ENCODE assay signal across 8 mouse cellular contexts in the genomic region with DNA sequence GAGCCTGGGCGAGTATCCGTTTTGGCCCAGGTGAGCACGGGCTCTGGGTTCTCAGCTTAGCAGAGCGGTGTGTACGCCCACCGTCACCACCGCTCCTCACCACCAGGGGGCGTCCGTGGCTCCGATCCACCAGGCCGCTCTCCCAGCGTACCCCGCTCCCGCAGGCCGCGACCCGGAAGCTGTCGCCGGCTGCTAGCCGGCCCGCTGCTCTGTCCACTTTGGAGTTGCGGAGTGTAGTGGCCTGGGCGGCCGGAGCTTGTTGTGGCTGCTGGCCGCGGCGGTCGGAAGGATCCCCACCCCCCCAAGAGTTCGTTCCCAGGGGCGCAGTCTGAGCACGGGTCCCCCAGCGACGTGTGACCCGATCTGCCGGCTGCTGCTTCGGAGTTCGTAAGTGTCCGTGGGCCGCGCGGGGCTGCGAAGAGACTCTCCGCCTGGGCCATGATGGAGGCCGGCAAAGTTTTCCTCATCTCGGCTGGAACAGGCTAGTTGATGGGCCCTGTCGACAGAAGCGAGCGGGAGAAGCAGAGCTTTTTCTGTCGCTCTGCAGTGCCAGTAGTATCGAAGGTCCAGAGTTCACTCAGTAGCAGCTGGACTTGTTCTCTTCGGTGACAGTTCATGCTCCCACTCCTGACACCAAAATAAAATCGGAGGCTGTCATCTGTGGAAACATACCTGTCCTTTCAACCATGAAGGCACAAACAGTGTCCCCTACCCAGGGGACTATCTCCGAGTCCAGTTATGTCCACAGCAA. TPM values are rescaled to one million over a fixed set of nuclear protein-coding genes. Genes with fewer than 3 reads are reported as not detected.
DNase-seq lines count a peak whose midpoint lies in the region; ATAC-seq and TF ChIP-seq lines count a peak whose summit lies in the region.

Gene Snx19 (plus strand): TSS at position 227 of the 751 bp plus-strand sequence.

- H3K9ac ChIP-seq in forebrain, embryonic 13.5 days = peak within 1 kb of the TSS; percentile 85
- H3K9ac ChIP-seq in liver, postnatal 0 days (replicated peaks) = peak within 1 kb of the TSS; percentile 83
- H3K9ac ChIP-seq in neural tube, embryonic 14.5 days (replicated peaks; ENCODE audit: low read depth, low read length) = peak within 1 kb of the TSS; percentile 80

- peak within 1 kb of the TSS; percentile 89 for H3K4me3 ChIP-seq in E14TG2a.4 (replicated peaks; ENCODE audit: low read length)
- peak within 1 kb of the TSS; percentile 73 for H3K4me3 ChIP-seq in forebrain, embryonic 13.5 days
- peak within 1 kb of the TSS; percentile 75 for H3K4me3 ChIP-seq in liver, postnatal 0 days (ENCODE audit: low read depth, low read length)
- peak within 1 kb of the TSS; percentile 78 for H3K4me3 ChIP-seq in neural tube, embryonic 14.5 days (ENCODE audit: low read depth, low read length)

- peak; percentile 50 for TF ChIP-seq CTCF in E14TG2a.4 (conservative IDR thresholded peaks at IDR 0.05; ENCODE audit: low read length)
- peak; percentile 98 for TF ChIP-seq CTCF in liver, postnatal 0 days (IDR thresholded peaks at IDR 0.05; ENCODE audit: low read depth)

- DNase-seq in c-Kit-positive CD71-positive TER-119-positive erythroid progenitor cells, embryonic 14.5 days (ENCODE audit: low spot score) = peak; percentile 81
- DNase-seq in heart, postnatal 10 days = peak; percentile 94 to 97
- DNase-seq in large intestine, adult 2 months (ENCODE audit: low read depth, low spot score) = peak; percentile 42
- peak; percentile 94 for DNase-seq in liver, postnatal 0 days
- DNase-seq in testis, postnatal 10 days (ENCODE audit: low spot score) = peak; percentile 98

- WGBS in forebrain, embryonic 13.5 days = 3% methylated on average over 53 of the region's 53 CpGs
- WGBS in large intestine, adult 2 months = 2% methylated on average over 53 of the region's 53 CpGs
- 2% methylated on average over 52 of the region's 53 CpGs for WGBS in liver, postnatal 0 days (ENCODE audit: insufficient replicate concordance)
- 2% methylated on average over 53 of the region's 53 CpGs for WGBS in neural tube, embryonic 14.5 days

- H3K27me3 ChIP-seq in E14TG2a.4 (ENCODE audit: insufficient read depth, low read length) = peaks cover 14% of the 10 kb centered on the region
- H3K27me3 ChIP-seq in forebrain, embryonic 13.5 days = no peaks in the 10 kb centered on the region
- no peaks in the 10 kb centered on the region for H3K27me3 ChIP-seq in liver, postnatal 0 days (ENCODE audit: insufficient read depth, low read length)
- H3K27me3 ChIP-seq in neural tube, embryonic 14.5 days (ENCODE audit: control insufficient read depth, insufficient read depth, low read length) = no peaks in the 10 kb centered on the region

- ATAC-seq in forebrain, embryonic 13.5 days = peak; percentile 97
- peak; percentile 98 for ATAC-seq in liver, postnatal 0 days
- ATAC-seq in neural tube, embryonic 14.5 days (ENCODE audit: low read depth) = peak; percentile 96

- H3K4me1 ChIP-seq in E14TG2a.4 (replicated peaks; ENCODE audit: low read depth, low read length) = peaks cover 16% of the 10 kb centered on the region
- H3K4me1 ChIP-seq in forebrain, embryonic 13.5 days = peaks cover 34% of the 10 kb centered on the region
- H3K4me1 ChIP-seq in liver, postnatal 0 days (ENCODE audit: insufficient read depth) = peaks cover 14% of the 10 kb centered on the region
- peaks cover 34% of the 10 kb centered on the region for H3K4me1 ChIP-seq in neural tube, embryonic 14.5 days (ENCODE audit: control insufficient read depth, insufficient read depth, low read length)

- H3K4me2 ChIP-seq in forebrain, embryonic 13.5 days = peak within 1 kb of the TSS; percentile 84
- H3K4me2 ChIP-seq in liver, postnatal 0 days (ENCODE audit: low read depth, low read length) = peak within 1 kb of the TSS; percentile 86
- H3K4me2 ChIP-seq in neural tube, embryonic 14.5 days (ENCODE audit: low read depth, low read length) = peak within 1 kb of the TSS; percentile 65

- H3K36me3 ChIP-seq in E14TG2a.4 (ENCODE audit: insufficient read depth, low read length) = peaks cover 10% of the 10 kb centered on the region
- H3K36me3 ChIP-seq in forebrain, embryonic 13.5 days (ENCODE audit: poor library complexity, severe bottlenecking) = peaks cover 10% of the 10 kb centered on the region; the same call in 1 of the 2 replicates
- H3K36me3 ChIP-seq in liver, postnatal 0 days (replicated peaks; ENCODE audit: insufficient read depth, low read length) = 0 out of 2 replicates have a peak, but pooled peaks cover 2% of the 10 kb centered on the region
- H3K36me3 ChIP-seq in neural tube, embryonic 14.5 days (ENCODE audit: control insufficient read depth, insufficient read depth, low read length) = 0 out of 2 replicates have a peak, but pooled peaks cover 2% of the 10 kb centered on the region

- intact Hi-C loops in heart, postnatal 10 days (cut with DNase I) = loop anchor here (5.0 kb wide), 1 partner anchor 655 kb away; no protein-coding TSS in a partner anchor

- TF ChIP-seq EP300 in liver, postnatal 0 days (IDR thresholded peaks at IDR 0.05; ENCODE audit: low read depth) = no peak

- no peak within 1 kb of the TSS for H3K27ac ChIP-seq in forebrain, embryonic 13.5 days
- H3K27ac ChIP-seq in liver, postnatal 0 days (ENCODE audit: low read depth) = peak within 1 kb of the TSS; percentile 53
- no peak within 1 kb of the TSS for H3K27ac ChIP-seq in neural tube, embryonic 14.5 days (ENCODE audit: low read depth, low read length)

- H3K9me3 ChIP-seq in E14TG2a.4 (ENCODE audit: low read length) = no peaks in the 10 kb centered on the region
- H3K9me3 ChIP-seq in forebrain, embryonic 13.5 days (replicated peaks) = no peaks in the 10 kb centered on the region
- H3K9me3 ChIP-seq in liver, postnatal 0 days (ENCODE audit: low read length) = no peaks in the 10 kb centered on the region
- no peaks in the 10 kb centered on the region for H3K9me3 ChIP-seq in neural tube, embryonic 14.5 days (ENCODE audit: control insufficient read depth, low read length)

RNA-seq across cellular contexts. Expression of gene Snx19, which starts in this region (rescaled TPM):
- 16.7 and 19.9 TPM in 2 replicates for polyA plus RNA-seq in forebrain, embryonic 13.5 days (2015; fragmentation: Nextera tagmentation; extraction: Ambion mirVana)
- 10 to 100 TPM; 26.0 to 30.5 TPM for total RNA-seq in heart, postnatal 10 days (2021)
- 9.8 and 13.7 TPM in 2 replicates for polyA plus RNA-seq in large intestine, adult 2 months (2012; rRNA removed)
- 3.7 and 4.2 TPM in 2 replicates for polyA plus RNA-seq in liver, postnatal 0 days (2015; fragmentation: Nextera tagmentation; extraction: Ambion mirVana)
- 27.4 and 35.1 TPM in 2 replicates for polyA plus RNA-seq in neural tube, embryonic 14.5 days (2014; fragmentation: Nextera tagmentation; extraction: Ambion mirVana)

Comparison
In these comparisons a context has a peak if more than half of its experiments do, and no peak if none do; other contexts are left out.
1. DNase-seq: peak in every context shown above with its lines; median percentile 98 in testis, postnatal 10 days; 96 in heart, postnatal 10 days; 94 in liver, postnatal 0 days; 81 in c-Kit-positive CD71-positive TER-119-positive erythroid progenitor cells, embryonic 14.5 days; 42 in large intestine, adult 2 months.